ENCODE assay signal across 29 mouse cellular contexts in the genomic region with DNA sequence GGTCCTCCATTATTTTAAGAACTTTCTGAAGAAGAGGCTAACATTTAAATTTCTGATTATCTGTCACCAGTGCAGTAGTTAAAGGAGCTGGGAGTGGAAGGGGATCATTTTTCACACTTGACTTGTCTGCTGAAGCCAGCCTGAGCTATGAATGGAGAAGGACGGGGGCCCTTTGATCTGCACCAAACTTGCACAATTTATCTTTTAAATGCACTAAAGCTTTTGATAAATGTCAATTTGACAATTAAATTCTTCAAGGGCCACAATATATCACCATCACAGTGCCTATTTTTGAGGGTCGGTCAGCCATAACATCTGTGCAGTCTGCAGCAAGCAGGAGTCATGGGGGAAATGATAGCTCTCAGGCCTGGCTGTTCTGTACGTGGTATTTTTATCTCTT.
DNase-seq lines count a peak whose midpoint lies in the region; ATAC-seq and TF ChIP-seq lines count a peak whose summit lies in the region.
"Had no signal": no experiment of that assay in that cellular context is flagged by ENCODE, and none has a peak within 500 bp of the region (broad histone marks: within the 10 kb centered on the region; RNA-seq: fewer than 3 reads in every experiment).

No protein-coding gene starts in this region.

- peaks cover 12% of the 10 kb centered on the region; the same call in 1 of the 2 replicates for H3K9me3 ChIP-seq in forebrain, embryonic 10.5 days
- no peaks in the 10 kb centered on the region for H3K9me3 ChIP-seq in forebrain, embryonic 11.5 days (ENCODE audit: control insufficient read depth, low read length)
- no peaks in the 10 kb centered on the region for H3K9me3 ChIP-seq in kidney, embryonic 15.5 days (replicated peaks)
- peaks cover 3% of the 10 kb centered on the region; the same call in 1 of the 2 replicates for H3K9me3 ChIP-seq in kidney, embryonic 14.5 days (ENCODE audit: control insufficient read depth, low read length)
- no peaks in the 10 kb centered on the region for H3K9me3 ChIP-seq in stomach, embryonic 14.5 days (ENCODE audit: control insufficient read depth, low read depth, low read length)
- no peaks in the 10 kb centered on the region for H3K9me3 ChIP-seq in stomach, postnatal 0 days (ENCODE audit: control insufficient read depth, low read length)
- H3K9me3 ChIP-seq: G1E; heart, embryonic 10.5 days; liver, embryonic 12.5 days had no signal

- H3K4me1 ChIP-seq in forebrain, embryonic 10.5 days: peaks cover 40% of the 10 kb centered on the region
- H3K4me1 ChIP-seq in forebrain, embryonic 11.5 days (replicated peaks; ENCODE audit: control insufficient read depth, insufficient read depth, low read length): no peaks in the 10 kb centered on the region; the same call in 1 of the 2 replicates
- peaks cover 13% of the 10 kb centered on the region for H3K4me1 ChIP-seq in kidney, embryonic 15.5 days
- H3K4me1 ChIP-seq in kidney, embryonic 14.5 days (ENCODE audit: control insufficient read depth, insufficient read depth, low read length): peaks cover 8% of the 10 kb centered on the region; the same call in 1 of the 2 replicates
- H3K4me1 ChIP-seq in stomach, embryonic 14.5 days (ENCODE audit: control insufficient read depth, insufficient read depth, low read length): no peaks in the 10 kb centered on the region
- no peaks in the 10 kb centered on the region for H3K4me1 ChIP-seq in stomach, postnatal 0 days (replicated peaks; ENCODE audit: control insufficient read depth, insufficient read depth)
- H3K4me1 ChIP-seq: liver, embryonic 12.5 days had no signal

- 0 out of 2 replicates have a peak overlapping the region, but pooled peaks have one; percentile 30 for H3K27ac ChIP-seq in forebrain, embryonic 10.5 days
- no peak overlapping the region for H3K27ac ChIP-seq in forebrain, embryonic 11.5 days (ENCODE audit: low read depth, low read length)
- 0 out of 2 replicates have a peak overlapping the region, but pooled peaks have one; percentile 13 for H3K27ac ChIP-seq in kidney, embryonic 15.5 days
- H3K27ac ChIP-seq in kidney, embryonic 14.5 days (ENCODE audit: low read depth, low read length): no peak overlapping the region
- 0 out of 2 replicates have a peak overlapping the region, but pooled peaks have one; percentile 3 for H3K27ac ChIP-seq in stomach, embryonic 14.5 days (ENCODE audit: low read length)
- no peak overlapping the region for H3K27ac ChIP-seq in stomach, postnatal 0 days (replicated peaks)
- H3K27ac ChIP-seq: heart, embryonic 10.5 days; kidney, postnatal 0 days; liver, embryonic 12.5 days had no signal

- H3K4me3 ChIP-seq in forebrain, embryonic 10.5 days: no peak overlapping the region
- no peak overlapping the region for H3K4me3 ChIP-seq in forebrain, embryonic 11.5 days (ENCODE audit: low read depth, low read length)
- no peak overlapping the region for H3K4me3 ChIP-seq in kidney, embryonic 15.5 days (replicated peaks)
- no peak overlapping the region for H3K4me3 ChIP-seq in kidney, embryonic 14.5 days (ENCODE audit: low read length)
- no peak overlapping the region for H3K4me3 ChIP-seq in stomach, embryonic 14.5 days (ENCODE audit: low read depth, low read length)
- H3K4me3 ChIP-seq in stomach, postnatal 0 days (ENCODE audit: low read depth, low read length): no peak overlapping the region
- H3K4me3 ChIP-seq: heart, embryonic 10.5 days; liver, embryonic 12.5 days had no signal

- no peak overlapping the region for H3K9ac ChIP-seq in forebrain, embryonic 11.5 days (ENCODE audit: low read length)
- no peak overlapping the region for H3K9ac ChIP-seq in kidney, embryonic 15.5 days
- no peak overlapping the region for H3K9ac ChIP-seq in kidney, embryonic 14.5 days (ENCODE audit: low read depth, low read length)
- no peak overlapping the region for H3K9ac ChIP-seq in stomach, embryonic 14.5 days (replicated peaks; ENCODE audit: low read depth, low read length)
- no peak overlapping the region for H3K9ac ChIP-seq in stomach, postnatal 0 days (ENCODE audit: low read length)
- H3K9ac ChIP-seq: liver, embryonic 12.5 days; liver, postnatal 0 days had no signal

- 40% methylated on average over 3 of the region's 3 CpGs for WGBS in forebrain, embryonic 10.5 days
- WGBS in forebrain, embryonic 11.5 days: 23% methylated on average over 3 of the region's 3 CpGs
- 20% methylated on average over 3 of the region's 3 CpGs for WGBS in kidney, embryonic 15.5 days
- WGBS in kidney, embryonic 14.5 days: 15% methylated on average over 3 of the region's 3 CpGs
- 17% methylated on average over 3 of the region's 3 CpGs for WGBS in stomach, embryonic 14.5 days
- WGBS in stomach, postnatal 0 days: 27% methylated on average over 3 of the region's 3 CpGs

- H3K36me3 ChIP-seq in forebrain, embryonic 10.5 days (replicated peaks): no peaks in the 10 kb centered on the region
- no peaks in the 10 kb centered on the region for H3K36me3 ChIP-seq in forebrain, embryonic 11.5 days (ENCODE audit: control insufficient read depth, insufficient read depth, low read length)
- no peaks in the 10 kb centered on the region for H3K36me3 ChIP-seq in kidney, embryonic 15.5 days
- H3K36me3 ChIP-seq in kidney, embryonic 14.5 days (ENCODE audit: control insufficient read depth, insufficient read depth, low read length): no peaks in the 10 kb centered on the region
- no peaks in the 10 kb centered on the region for H3K36me3 ChIP-seq in stomach, embryonic 14.5 days (ENCODE audit: control insufficient read depth, insufficient read depth, low read length)
- no peaks in the 10 kb centered on the region for H3K36me3 ChIP-seq in stomach, postnatal 0 days (ENCODE audit: control insufficient read depth, insufficient read depth, low read length)
- H3K36me3 ChIP-seq: G1E; heart, embryonic 10.5 days; liver, embryonic 12.5 days had no signal

- no peak for TF ChIP-seq EP300 in stomach, postnatal 0 days (optimal IDR thresholded peaks at IDR 0.05)

- no peak for DNase-seq in forebrain, embryonic 10.5 days (ENCODE audit: extremely low spot score, low spot score)
- DNase-seq in forebrain, embryonic 11.5 days (ENCODE audit: low spot score): no peak
- DNase-seq in stomach, postnatal 0 days (ENCODE audit: low spot score): no peak
- DNase-seq in retina, postnatal 1 day: peak; percentile 48
- DNase-seq in right cerebral cortex, adult 18-20 months: no peak
- DNase-seq: adrenal gland, postnatal 10 days; cerebellum, adult 11-12 months; cerebellum, adult 9-11 months; gastrocnemius, postnatal 25 days; heart, adult 11 months; heart, postnatal 4 days; kidney, postnatal 4 days; layer of hippocampus, postnatal 36 days; left cerebral cortex, postnatal 4 days; liver, postnatal 0 days; lung, postnatal 36 days; right cerebral cortex, postnatal 25 days; thymus, adult 18-20 months; thymus, postnatal 25 days had no signal

- no peaks in the 10 kb centered on the region for H3K27me3 ChIP-seq in forebrain, embryonic 10.5 days (ENCODE audit: poor library complexity, severe bottlenecking)
- no peaks in the 10 kb centered on the region for H3K27me3 ChIP-seq in forebrain, embryonic 11.5 days (ENCODE audit: control insufficient read depth, insufficient read depth, low read length)
- no peaks in the 10 kb centered on the region for H3K27me3 ChIP-seq in kidney, embryonic 15.5 days
- no peaks in the 10 kb centered on the region for H3K27me3 ChIP-seq in kidney, embryonic 14.5 days (ENCODE audit: control insufficient read depth, insufficient read depth, low read length)
- H3K27me3 ChIP-seq in stomach, embryonic 14.5 days (ENCODE audit: control insufficient read depth, insufficient read depth, low read length): no peaks in the 10 kb centered on the region
- H3K27me3 ChIP-seq in stomach, postnatal 0 days (ENCODE audit: control insufficient read depth, insufficient read depth, low read length): no peaks in the 10 kb centered on the region
- H3K27me3 ChIP-seq: liver, embryonic 12.5 days had no signal

- no peak for TF ChIP-seq CTCF in stomach, postnatal 0 days (IDR thresholded peaks at IDR 0.05; ENCODE audit: low read depth)

- H3K4me2 ChIP-seq in forebrain, embryonic 11.5 days (ENCODE audit: low read depth, low read length, severe bottlenecking): no peak overlapping the region
- H3K4me2 ChIP-seq in kidney, embryonic 15.5 days: no peak overlapping the region
- H3K4me2 ChIP-seq in kidney, embryonic 14.5 days (replicated peaks; ENCODE audit: low read depth, low read length): no peak overlapping the region
- no peak overlapping the region for H3K4me2 ChIP-seq in stomach, embryonic 14.5 days (replicated peaks; ENCODE audit: low read depth, low read length)
- no peak overlapping the region for H3K4me2 ChIP-seq in stomach, postnatal 0 days (replicated peaks; ENCODE audit: low read depth)
- H3K4me2 ChIP-seq: liver, embryonic 12.5 days had no signal

- no peak for ATAC-seq in forebrain, embryonic 11.5 days (replicated peaks; ENCODE audit: low FRiP score)
- ATAC-seq in kidney, embryonic 15.5 days (replicated peaks; ENCODE audit: low FRiP score): peak; percentile 49; the same call in 1 of the 2 replicates
- ATAC-seq in kidney, embryonic 14.5 days (ENCODE audit: low FRiP score, low TSS enrichment): no peak
- ATAC-seq in stomach, embryonic 14.5 days (ENCODE audit: insufficient number of reproducible peaks, insufficient read depth, low FRiP score, low read depth): no peak
- no peak for ATAC-seq in stomach, postnatal 0 days (ENCODE audit: low FRiP score, low TSS enrichment)
- ATAC-seq: intestine, postnatal 0 days; liver, embryonic 12.5 days; liver, postnatal 0 days; midbrain, embryonic 16.5 days; Patski had no signal

Comparison
In these comparisons a context has a peak if more than half of its experiments do, and no peak if none do; other contexts are left out.
1. H3K27ac ChIP-seq: peak in forebrain, embryonic 10.5 days (single experiment), kidney, embryonic 15.5 days (single experiment) and stomach, embryonic 14.5 days (single experiment); none in forebrain, embryonic 11.5 days (single experiment), kidney, embryonic 14.5 days (single experiment) and stomach, postnatal 0 days (single experiment).